Mouse (Mus musculus) kidney, adult 9 months (tissue): ENCODE results near the gene Mbd4.
"Not testable (repeated sequence)": the region's sequence is repeated elsewhere in the genome, so short reads cannot be mapped to it uniquely, and the experiment has no call there.

ENCODE experiments used
- DNase-seq: peaks from one replicate; pipeline ENCODE4 v3.0.0; 2022

The Mbd4 gene

DNA sequence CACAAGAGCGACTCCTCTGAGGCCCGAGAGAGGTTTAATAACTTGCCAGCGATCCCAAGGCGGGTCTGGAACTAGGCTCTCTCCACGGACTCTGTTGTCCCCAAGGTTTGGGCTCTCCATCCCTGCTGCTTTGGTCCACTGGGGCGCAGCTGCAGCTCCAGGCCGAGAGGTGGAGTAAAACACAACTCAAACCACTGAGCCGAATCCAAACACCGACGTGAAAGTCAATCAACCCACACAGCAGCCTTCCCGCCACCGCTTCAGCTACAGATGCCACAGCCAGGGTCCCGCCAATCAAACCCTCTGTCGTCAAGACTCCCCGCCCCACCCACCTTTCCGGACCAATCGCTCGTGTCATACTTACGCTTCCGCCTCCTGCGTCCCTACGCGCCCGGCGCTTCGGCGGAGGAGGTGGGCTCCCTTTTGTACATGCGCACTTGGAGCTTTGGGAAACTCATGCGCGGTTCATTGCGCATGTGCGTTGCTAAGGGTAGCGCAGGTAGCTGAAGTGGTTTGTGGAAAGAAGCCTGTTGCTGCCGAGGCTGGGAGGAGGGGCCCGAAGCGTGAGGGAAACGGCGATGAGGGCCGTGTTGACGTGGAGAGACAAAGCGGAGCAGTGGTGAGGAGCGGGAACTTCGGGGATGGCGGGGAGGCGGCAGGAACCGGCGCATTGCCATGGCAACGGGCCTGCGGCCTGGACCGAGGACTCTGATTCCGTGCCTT, at the start of gene Mbd4, which contains the start of gene Ift122:
Gene Mbd4, minus strand, starts transcription at position 281 of the 723 bp plus-strand sequence.
Gene Ift122, plus strand, starts transcription at position 380 of the 723 bp plus-strand sequence.
- peak; percentile 99 for DNase-seq

DNA sequence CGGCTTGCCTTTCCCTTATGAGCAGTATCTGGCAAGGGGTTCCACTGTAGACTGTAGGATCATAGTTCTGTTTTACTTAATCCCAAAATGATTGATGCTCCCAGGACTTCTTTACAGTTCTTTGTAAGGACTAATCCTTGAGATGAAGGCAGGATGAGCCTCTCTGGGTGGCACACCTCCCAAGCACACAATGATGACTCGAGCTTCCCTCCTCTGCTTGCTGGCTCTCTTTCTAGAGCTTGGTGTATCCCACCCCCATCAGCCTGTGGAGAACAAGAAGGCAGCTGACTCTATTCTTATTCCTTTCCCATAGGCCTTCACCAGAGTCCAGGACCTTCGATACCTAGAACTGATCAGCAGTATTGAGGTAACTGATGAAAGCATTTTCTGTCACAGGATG, 49.4 kb upstream of the Mbd4 start:
- DNase-seq: no peak

DNA sequence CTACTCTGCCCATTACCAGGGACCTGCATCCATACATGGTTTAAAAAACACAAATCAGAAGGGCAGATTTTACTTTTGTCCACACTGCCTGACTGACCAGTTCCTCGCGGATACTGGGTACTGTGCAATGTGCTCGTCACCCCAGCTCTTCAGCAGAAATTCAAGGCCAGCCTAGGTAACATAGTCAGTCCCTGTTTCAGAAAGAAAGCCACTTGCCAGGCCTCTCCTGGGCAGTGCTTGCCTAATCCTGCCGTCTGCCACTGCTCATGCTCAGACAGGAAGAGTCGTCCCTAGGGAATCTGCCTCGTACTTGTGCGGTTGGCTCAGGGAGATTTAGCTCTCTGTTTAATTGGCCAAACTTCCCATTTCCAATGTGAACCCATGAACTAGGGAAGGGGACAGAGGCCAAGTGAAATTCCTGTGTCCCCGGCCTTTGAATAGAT, 48.3 kb upstream of the Mbd4 start:
- peak; percentile 80 for DNase-seq

DNA sequence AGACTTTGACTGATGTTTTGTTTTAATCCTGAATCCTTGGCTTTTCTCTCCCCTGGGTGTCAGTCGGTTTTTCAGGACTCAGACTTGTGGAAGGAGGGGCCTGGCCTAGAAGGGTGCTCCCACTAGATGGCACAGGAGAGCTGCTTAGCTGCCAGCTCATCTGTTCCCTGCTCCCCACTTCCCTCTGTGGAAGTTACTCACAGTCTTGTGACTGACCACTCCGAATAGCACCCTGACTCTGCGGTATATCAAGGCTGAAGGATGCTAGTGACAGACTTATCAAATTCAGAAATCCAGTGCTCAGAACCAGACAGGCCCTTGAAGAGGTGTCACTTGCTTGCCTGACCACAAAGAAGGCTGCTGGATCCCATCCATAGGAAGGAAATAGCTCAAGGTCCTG, 47.9 kb upstream of the Mbd4 start:
- DNase-seq: peak; percentile 81

DNA sequence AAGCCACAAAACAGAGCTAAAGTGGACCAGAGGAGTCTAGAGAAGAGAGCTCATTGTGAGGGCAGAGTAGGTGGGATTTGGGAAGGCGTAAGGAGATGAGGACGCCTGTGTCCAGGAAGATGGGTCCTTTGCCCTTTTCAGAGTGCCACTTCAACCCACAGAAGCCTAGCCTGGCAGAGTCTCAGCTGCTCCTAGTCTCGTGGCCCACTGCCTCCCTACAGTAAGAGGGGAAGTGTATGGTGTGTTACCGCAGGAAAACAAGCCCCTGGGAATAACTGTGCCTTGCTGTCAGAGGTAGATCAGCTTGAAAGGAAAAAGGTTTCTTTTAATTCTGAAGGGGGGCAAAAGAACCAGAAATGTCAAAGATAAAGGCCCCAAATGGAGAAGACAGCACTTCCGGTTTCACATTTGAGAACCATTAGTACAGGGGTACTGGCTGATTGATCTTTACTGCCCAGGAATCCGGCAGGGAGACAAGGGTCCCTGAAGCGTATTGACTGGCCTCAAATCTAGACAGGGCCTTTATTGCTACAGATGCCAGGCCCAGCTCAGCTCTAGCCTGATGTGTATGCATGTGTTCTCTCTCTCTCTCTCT, 44.9 kb upstream of the Mbd4 start:
- no peak for DNase-seq

DNA sequence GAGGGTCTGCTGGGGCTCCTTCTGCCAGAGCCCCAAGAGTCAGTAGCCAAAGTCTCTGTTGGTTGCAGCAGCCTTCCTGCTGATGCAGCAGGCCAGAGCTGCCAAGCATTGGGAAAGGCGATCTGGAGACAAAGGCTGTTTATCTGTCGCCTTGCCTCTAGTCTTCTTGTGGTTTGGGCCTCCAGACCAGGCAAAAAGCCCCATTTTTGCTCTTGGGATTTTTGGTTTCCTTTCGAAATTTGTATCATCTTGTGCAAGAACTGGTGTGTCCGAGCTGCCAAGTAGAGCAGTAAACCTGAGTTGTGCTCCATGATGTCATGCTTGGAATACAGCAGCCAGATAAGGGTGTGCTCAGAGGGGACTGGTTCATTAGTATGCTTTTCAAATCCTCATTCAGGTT, 43.9 kb upstream of the Mbd4 start:
- DNase-seq: no peak

DNA sequence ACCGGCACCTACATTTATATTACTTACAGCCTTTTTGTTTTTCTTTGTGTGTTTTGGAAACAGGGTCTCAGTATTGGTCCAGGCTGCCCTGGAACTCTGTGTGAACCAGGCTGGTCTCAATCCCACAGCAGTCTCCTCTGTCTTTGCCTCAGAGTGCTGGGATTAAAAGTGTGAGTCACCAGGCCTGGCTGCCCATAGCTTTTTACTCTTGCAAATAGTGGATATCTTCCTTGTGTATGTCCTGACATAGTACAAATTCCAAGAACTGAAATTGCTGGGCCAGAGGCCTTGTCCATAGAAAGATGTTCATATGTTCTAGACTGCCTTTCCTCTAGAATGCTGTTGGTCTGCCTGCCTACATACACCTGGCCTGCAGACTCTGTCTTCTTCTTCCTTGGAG, 43.2 kb upstream of the Mbd4 start:
- no peak for DNase-seq

DNA sequence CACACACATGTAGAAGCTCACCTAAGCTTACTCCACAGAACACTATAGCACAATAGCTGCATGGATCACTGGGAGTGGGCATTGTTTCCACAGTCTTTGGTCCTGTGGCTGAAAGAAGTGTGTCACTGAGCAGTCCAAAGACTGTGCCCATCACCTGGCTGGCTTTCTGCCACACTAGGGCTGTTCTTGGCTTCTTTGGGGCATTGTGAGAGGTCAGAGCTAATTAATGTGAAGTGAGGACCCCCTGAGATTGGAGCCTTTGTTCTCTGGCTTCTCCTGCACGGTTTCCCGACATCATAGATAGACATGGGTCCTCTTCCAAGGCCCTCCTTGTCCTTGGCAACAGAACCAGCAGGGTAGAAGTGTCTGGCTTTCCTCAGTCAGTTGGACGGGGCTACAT, 39.2 kb upstream of the Mbd4 start:
- DNase-seq: no peak

DNA sequence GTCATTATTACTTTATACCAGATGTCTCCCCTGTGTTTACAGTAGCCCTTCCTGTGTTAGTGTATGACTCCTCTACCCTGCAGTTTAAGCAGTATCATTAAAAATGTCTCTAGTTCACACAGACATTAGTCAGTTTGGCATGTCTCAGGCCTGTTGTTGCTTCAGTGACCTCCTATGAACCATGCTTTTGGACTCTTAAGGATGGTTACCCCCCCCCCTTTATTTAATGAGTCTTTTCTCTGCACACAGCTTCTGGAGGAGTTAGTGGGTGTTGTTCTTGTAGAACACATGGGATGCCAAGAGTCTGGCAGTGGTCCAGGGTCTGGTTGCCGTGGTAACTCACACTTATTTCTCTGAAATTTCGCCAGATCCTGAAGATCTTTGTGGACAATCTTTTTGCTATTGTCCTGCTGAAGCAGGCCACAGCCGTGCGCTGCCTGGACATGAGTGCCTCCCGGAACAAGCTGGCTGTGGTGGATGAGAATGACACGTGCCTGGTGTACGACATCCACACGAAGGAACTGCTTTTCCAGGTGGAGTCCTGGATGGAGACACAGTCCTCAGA, 38.4 kb upstream of the Mbd4 start:
- no peak for DNase-seq

DNA sequence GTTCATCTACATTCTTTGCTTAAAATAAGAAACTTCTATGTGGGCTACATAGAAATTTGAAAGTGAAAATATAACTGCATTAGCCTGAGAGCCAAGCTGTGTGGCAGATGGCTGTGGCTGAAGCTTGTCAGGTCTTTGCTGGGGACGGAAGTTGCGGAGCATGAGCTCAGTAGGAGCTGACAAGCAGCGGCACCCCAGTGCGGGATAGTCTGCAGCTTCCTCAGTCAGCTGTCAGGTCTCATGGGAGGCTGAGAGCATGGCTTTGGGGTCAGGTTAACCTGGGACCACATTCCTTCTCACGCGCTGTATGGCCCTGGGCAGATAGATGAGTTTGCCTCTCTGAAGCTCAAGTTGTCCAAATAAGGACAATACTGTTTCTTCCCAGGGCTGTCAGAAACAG, 37.9 kb upstream of the Mbd4 start:
- DNase-seq: no peak

DNA sequence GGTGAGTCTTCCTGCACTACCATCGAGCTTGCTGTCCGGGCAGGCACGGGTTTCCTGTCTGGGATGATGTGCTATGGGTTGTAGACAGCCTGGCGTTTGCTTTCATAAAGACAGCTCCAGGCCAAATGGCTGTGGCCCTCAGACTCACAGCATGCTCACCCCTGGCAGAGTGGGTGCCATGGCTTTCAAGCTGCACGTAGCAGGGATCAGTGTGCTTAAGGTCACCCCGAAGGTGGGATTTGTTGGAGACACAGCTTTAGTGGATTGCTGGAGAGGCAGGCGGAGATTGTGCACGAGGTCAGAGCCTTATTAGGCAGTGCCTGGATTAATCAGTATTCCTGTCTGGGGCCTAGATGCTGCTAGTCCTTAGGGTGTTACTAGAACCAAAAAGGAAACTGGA, 37.4 kb upstream of the Mbd4 start:
- no peak for DNase-seq

DNA sequence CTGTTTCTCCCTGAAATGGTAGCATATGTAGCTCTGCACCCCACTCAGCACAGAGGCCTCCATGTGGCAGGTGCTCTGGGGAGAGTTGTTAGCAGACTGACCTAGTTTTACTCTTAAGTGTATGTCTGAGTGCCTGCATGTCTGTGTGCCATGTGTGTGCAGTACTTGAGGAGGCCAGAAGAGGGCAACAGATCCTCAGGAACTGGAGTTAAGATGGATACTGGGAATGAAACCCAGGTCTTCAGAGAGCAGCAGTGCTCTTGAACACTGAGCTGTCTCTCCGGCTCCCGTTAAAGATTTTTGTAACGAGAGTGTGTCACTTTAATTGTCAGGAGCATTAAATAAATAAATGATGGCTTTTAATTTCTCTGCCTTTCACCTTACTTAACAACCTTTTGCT, 35.1 kb upstream of the Mbd4 start:
- no peak for DNase-seq

DNA sequence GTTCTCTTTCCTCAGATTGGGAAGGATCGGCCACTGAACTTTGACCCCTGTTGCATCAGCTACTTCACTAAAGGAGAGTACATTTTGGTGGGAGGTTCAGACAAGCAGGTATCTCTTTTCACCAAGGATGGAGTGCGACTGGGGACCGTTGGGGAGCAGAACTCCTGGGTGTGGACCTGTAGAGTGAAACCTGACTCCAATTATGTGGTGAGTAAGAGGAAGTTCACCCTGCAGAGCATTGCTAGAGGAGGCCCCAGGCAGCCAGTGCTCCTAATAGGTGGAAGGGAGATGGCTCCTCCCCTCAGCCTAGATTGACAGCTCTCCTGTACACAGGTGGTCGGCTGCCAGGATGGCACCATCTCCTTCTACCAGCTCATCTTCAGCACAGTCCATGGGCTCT, 33.7 kb upstream of the Mbd4 start:
- no peak for DNase-seq

DNA sequence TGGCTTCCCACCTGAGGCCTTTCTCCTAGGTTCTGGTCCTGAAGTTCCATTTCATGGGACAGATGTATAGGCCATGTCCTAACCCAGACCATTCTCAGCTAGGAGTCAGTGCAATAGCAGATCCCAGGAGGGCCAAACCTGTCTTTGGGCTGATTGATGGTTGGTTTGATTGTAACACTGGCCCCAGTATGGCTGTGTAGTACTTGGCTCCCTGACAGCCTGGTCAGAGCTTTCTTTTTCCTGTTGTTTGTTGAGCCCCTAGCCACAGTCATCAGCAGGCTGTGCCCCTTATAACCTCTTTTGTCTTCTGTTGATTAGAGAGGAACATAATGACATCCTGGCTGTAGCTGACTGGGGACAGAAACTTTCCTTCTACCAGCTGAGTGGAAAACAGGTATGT, 30.8 kb upstream of the Mbd4 start:
- peak; percentile 34 for DNase-seq

DNA sequence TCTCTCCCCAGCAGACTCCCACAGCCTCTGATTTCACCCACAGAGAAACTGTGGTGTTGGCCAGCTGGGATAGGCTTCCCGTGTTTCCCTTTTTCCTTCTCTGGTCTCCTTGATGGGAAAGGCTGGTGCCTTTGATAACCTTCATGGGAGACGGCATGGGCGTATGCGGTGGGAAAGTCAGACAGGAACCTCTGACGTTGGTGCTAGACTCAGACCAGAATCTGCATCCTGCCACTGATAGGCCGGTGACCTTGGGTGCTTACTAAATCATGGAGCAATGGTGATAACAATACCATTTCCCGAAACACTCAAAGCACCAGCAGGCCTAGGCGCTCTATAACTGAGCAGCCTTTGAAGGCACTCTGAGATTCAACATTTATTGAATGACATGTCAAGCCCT, 27.6 kb upstream of the Mbd4 start:
- peak; percentile 55 for DNase-seq

DNA sequence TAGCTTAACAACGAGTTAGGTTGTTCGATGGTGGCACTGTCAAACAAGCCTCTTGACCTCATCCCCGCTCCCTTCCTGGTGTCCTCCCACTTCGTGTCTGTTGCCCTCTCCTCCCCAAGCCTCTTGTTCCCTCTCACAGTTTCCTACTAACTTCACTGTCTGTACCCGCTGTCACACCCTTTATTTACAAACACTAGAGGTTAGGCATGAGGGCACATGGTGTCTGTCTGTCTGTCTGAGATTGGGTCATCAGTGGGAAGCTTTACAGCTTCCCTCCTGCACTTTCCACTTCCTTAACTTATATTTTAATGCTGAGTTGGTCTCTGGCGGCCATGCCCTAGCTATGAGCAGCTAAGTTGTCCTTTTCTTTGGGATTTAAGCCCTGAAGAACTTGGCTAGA, 26.6 kb upstream of the Mbd4 start:
- no peak for DNase-seq

DNA sequence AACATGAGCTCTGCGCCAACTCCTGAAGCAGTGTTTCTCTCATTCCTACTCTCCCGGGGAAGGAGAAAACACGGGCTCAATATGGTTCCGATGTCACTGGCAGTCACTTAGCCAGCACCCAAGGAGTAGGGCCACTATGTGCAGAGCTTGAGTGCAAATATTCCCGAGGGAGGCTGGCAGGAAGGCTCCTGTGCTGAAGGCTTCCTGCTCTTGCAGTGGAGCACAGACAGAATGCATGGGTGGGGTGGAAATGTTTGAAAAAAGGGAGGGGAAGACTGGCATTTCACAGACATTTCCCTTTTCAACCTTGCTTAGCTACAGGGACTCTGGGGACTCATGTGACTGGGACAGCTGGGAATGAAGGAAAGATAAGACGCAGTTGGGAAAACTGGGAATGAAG, 25.5 kb upstream of the Mbd4 start:
- DNase-seq: no peak

DNA sequence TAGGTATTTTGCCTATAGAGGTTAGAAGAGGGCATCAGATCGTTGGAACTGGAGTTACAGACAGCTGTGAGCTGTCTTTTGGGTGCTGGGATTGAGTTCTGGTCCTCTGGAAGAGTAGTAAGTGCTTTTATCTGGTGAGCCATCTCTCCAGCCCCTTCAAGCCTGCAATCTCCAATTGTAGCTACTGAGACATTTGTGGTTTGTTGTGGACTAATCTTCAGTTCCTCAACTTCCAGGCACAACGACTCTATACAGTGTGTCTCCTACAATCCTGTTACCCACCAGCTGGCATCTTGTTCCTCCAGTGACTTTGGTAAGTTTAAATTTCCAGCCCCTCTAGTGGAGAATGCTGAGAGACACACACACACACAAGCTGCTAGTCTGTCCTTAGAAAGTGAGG, 24.1 kb upstream of the Mbd4 start:
- no peak for DNase-seq

DNA sequence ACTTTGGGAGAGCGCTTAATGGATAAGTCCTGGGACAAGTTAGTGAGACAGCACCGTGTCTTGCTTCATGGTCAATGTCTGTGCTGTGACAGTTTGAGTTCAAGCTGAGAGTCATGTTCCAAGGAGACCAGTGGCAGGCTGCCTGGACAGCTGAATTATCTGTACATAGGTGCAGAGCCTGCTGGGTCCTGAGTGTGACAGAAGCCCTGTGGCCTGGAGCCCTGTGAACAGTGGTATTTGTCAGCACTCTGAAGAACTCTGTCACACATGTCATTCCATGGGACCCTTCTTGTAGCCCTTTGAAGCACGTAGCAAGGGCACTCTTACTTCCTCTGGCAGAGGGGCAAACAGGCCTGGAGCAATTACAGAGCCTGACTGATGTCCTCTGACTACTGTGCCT, 18.1 kb upstream of the Mbd4 start:
- DNase-seq: not testable (repeated sequence)

DNA sequence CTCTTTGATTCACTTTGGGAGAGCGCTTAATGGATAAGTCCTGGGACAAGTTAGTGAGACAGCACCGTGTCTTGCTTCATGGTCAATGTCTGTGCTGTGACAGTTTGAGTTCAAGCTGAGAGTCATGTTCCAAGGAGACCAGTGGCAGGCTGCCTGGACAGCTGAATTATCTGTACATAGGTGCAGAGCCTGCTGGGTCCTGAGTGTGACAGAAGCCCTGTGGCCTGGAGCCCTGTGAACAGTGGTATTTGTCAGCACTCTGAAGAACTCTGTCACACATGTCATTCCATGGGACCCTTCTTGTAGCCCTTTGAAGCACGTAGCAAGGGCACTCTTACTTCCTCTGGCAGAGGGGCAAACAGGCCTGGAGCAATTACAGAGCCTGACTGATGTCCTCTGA, 14.0 kb upstream of the Mbd4 start:
- not testable (repeated sequence) for DNase-seq

DNA sequence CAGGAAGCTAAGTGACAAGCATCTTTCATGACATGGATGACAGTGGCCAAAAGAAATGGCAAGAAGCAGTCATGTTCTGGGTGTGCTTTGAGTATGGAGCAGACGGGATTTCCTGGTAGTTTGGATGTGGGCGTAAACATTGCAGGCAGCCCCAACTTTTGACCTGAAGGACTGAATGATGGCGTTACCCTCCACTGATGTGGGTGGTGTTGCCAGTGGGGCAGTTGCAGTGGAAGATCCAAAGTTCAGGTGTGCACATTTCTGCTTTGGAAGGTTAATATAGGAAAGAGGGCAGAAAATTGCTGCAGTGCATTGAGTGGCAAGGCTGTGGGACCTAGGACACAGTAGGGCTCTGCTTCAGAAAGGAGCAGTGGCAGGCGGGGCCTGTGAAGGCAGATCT, 12.1 kb upstream of the Mbd4 start:
- peak; percentile 69 for DNase-seq

DNA sequence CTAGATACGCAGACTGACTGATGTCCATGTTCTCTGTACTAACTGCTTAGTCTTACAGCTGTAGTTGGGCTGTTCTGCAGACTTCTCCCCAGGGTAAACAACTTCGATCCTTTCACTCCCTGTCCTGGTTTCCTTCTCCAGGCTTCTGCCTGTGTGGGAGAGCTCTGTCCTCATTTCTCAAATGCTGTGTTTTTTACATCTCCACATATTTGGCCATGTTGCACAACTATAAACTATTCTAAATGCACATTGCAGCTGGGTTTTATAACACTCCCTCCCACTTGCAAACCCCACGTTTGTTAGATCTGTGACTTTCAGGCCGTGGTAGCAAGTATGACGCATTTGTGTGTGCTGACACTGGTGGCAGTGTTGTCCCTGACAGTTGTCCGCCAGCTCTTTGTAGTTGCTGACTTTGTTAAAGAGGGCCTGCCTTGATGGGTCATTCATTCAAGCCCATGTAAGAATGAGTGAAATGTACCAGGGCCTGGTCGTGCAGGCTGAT, 10.2 kb upstream of the Mbd4 start:
- DNase-seq: no peak

DNA sequence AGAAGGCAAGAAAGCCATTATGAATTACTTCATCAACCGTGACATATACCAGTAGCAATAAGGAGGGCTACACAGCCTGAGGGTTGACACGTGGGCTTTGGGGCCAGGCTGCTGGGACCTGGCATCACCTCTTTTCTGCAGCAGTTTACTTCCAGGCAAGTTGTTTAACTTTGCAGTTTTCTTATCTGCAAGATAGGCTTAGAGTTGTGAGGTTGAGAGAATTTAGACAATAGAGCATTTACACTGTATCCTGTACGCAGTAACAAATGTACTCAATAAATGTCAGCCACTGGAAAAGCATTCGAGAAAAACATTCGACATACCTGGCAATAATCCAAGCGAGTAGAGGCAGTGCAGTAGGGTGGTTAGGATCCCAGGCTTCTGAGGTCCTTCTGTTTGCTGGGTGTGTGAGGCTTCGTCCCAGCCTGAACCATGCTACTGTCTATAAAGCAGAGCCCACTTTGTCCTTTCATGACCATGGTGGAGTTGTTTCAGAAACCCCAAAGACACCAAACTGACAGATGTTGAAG, 6.9 kb upstream of the Mbd4 start:
- no peak for DNase-seq

DNA sequence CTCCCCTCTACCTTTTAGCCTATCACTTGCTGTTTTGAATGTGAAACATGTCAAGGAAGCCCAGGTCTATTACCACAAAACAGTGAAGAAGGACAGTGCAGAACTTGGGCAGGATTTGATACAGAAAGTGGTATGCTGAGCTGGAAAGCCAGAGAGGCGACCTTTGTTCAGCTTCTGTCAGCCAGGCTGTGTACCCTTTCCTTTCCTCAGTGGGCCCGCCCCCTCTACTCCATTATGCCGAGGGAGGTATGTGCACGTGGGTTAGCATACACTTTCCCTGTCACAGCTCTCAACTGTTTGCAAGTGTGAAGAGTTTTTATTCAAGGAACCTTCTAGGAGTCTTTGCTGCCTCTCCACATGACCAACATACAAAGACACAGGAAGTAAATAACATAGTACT, 6.1 kb upstream of the Mbd4 start:
- peak; percentile 61 for DNase-seq
